Mouse (Mus musculus): ENCODE data around the gene Pts.

Gene Pts

GRCm38 (mm10) chr9:50533791-50534190 lies 5.3 kb upstream of the Pts start:
- intact Hi-C loops (cut with DNase I), result no loop called here

- intact Hi-C loops (cut with DNase I), result no loop called here
These were observed 4.8 kb upstream of the Pts start for GRCm38 (mm10) chr9:50533328-50533727.

GRCm38 (mm10) chr9:50530890-50531289 lies 2.4 kb upstream of the Pts start:
- intact Hi-C loops (cut with DNase I), result no loop called here

GRCm38 (mm10) chr9:50527860-50528259 lies 664 bp downstream of the Pts start:
- intact Hi-C loops (cut with DNase I), result loop anchor here (1.0 kb wide), 1 partner anchor 65 kb away; no protein-coding TSS in a partner anchor

GRCm38 (mm10) chr9:50525585-50525984 lies 2.9 kb downstream of the Pts start:
- intact Hi-C loops (cut with DNase I), result no loop called here

- intact Hi-C loops (cut with DNase I), result no loop called here
These were observed 3.6 kb downstream of the Pts start for GRCm38 (mm10) chr9:50524936-50525335.

GRCm38 (mm10) chr9:50522574-50522973 lies 6.0 kb downstream of the Pts start:
- intact Hi-C loops (cut with DNase I), result no loop called here

- intact Hi-C loops (cut with DNase I), result no loop called here
These were observed 7.0 kb downstream of the Pts start for GRCm38 (mm10) chr9:50521562-50521961.

- intact Hi-C loops (cut with DNase I), result no loop called here
These were observed 7.8 kb downstream of the Pts start for GRCm38 (mm10) chr9:50520748-50521147.

- intact Hi-C loops (cut with DNase I), result no loop called here
These were observed 9.7 kb downstream of the Pts start for GRCm38 (mm10) chr9:50518781-50519180.

GRCm38 (mm10) chr9:50515462-50515861 lies 13.1 kb downstream of the Pts start:
- intact Hi-C loops (cut with DNase I), result no loop called here

- intact Hi-C loops (cut with DNase I), result no loop called here
These were observed 21.0 kb downstream of the Pts start for GRCm38 (mm10) chr9:50507570-50507969.

- intact Hi-C loops (cut with DNase I), result no loop called here
These were observed 23.1 kb downstream of the Pts start for GRCm38 (mm10) chr9:50505405-50505804.

- intact Hi-C loops (cut with DNase I), result no loop called here
These were observed 25.6 kb downstream of the Pts start for GRCm38 (mm10) chr9:50502949-50503348.

GRCm38 (mm10) chr9:50500974-50501501 lies 27.5 kb downstream of the Pts start:
- intact Hi-C loops (cut with DNase I), result no loop called here

GRCm38 (mm10) chr9:50500467-50500973 lies 28.0 kb downstream of the Pts start:
- intact Hi-C loops (cut with DNase I), result no loop called here

GRCm38 (mm10) chr9:50499781-50500180 lies 28.7 kb downstream of the Pts start:
- intact Hi-C loops (cut with DNase I), result no loop called here

GRCm38 (mm10) chr9:50498815-50499214 lies 29.7 kb downstream of the Pts start:
- intact Hi-C loops (cut with DNase I), result no loop called here

GRCm38 (mm10) chr9:50497536-50497935 lies 31.0 kb downstream of the Pts start:
- intact Hi-C loops (cut with DNase I), result no loop called here

- intact Hi-C loops (cut with DNase I), result no loop called here
These were observed 31.4 kb downstream of the Pts start for GRCm38 (mm10) chr9:50497076-50497475.

GRCm38 (mm10) chr9:50496546-50496945 lies 32.0 kb downstream of the Pts start:
- intact Hi-C loops (cut with DNase I), result no loop called here

GRCm38 (mm10) chr9:50496151-50496505 lies 32.4 kb downstream of the Pts start:
- intact Hi-C loops (cut with DNase I), result no loop called here

GRCm38 (mm10) chr9:50495405-50496150 lies 32.9 kb downstream of the Pts start:
- intact Hi-C loops (cut with DNase I), result no loop called here

Measured in adrenal gland (tissue).